Mouse (Mus musculus) limb, embryonic 14.5 days (tissue): ENCODE data around the gene Nfx1. TPM values are rescaled to one million over a fixed set of nuclear protein-coding genes. Genes with fewer than 3 reads are reported as not detected.

Source experiments
- ATAC-seq: fragments of 200-750 bp; cut with Nextera tagmentation; 2 replicates; pipeline ENCODE4 v1.8.0; 2017; ENCODE audit warnings: low read depth, moderate number of reproducible peaks, moderate TSS enrichment; ENCODE audit not compliant: low FRiP score
- DNase-seq: peaks from one replicate; pipeline ENCODE4 v3.0.0-alpha.2; 2015; ENCODE audit warnings: low spot score
- H3K27ac ChIP-seq: fragments of 300-500 bp; sonication (generic); replicated peaks from 2 replicates; pipeline ENCODE4 v1.5.1; 2014; ENCODE audit warnings: low read depth, mild to moderate bottlenecking, low read length, moderate library complexity, mixed read lengths
- H3K27me3 ChIP-seq: fragments of 300-500 bp; sonication (generic); 2 replicates; pipeline ENCODE4 v1.6.1; 2014; ENCODE audit warnings: low read length, mixed read lengths; ENCODE audit not compliant: control insufficient read depth, insufficient read depth
- H3K36me3 ChIP-seq: fragments of 300-500 bp; sonication (generic); 2 replicates; pipeline ENCODE4 v1.6.1; 2014; ENCODE audit warnings: mild to moderate bottlenecking, low read length, moderate library complexity, mixed read lengths; ENCODE audit not compliant: control insufficient read depth, insufficient read depth
- H3K4me1 ChIP-seq: fragments of 300-500 bp; sonication (generic); 2 replicates; pipeline ENCODE4 v1.6.1; 2014; ENCODE audit warnings: antibody characterized with exemption, low read length, mixed read lengths; ENCODE audit not compliant: control insufficient read depth, insufficient read depth
- H3K4me2 ChIP-seq: fragments of 300-500 bp; sonication (generic); replicated peaks from 2 replicates; pipeline ENCODE4 v1.6.1; 2014; ENCODE audit warnings: low read depth, mild to moderate bottlenecking, low read length, moderate library complexity; ENCODE audit not compliant: severe bottlenecking
- H3K4me3 ChIP-seq: fragments of 300-500 bp; sonication (generic); replicated peaks from 2 replicates; pipeline ENCODE4 v1.5.1; 2014; ENCODE audit warnings: low read length
- H3K9ac ChIP-seq: fragments of 300-500 bp; sonication (generic); 2 replicates; pipeline ENCODE4 v1.6.1; 2014; ENCODE audit warnings: mild to moderate bottlenecking, low read depth, low read length, moderate library complexity; ENCODE audit not compliant: severe bottlenecking
- H3K9me3 ChIP-seq: fragments of 300-500 bp; sonication (generic); 2 replicates; pipeline ENCODE4 v1.6.1; 2016; ENCODE audit warnings: low read length; ENCODE audit not compliant: control insufficient read depth
- POLR2A ChIP-seq: fragments of 200-500 bp; IDR thresholded peaks from 2 replicates; pipeline ENCODE4 v1.8.0; 2012; ENCODE audit warnings: inconsistent platforms, mild to moderate bottlenecking, moderate library complexity, borderline replicate concordance; ENCODE audit not compliant: insufficient read depth, insufficient read length; ENCODE audit errors: extremely low read depth
- WGBS: fragments of 180-500 bp; shearing (Covaris S2); extraction: QIAGEN DNeasy Blood & Tissue Kit; methylation state at CpG from one replicate; pipeline ENCODE4 v1.1.7; 2014; 5-methylcytosine and 5-hydroxymethylcytosine counted together
- polyA plus RNA-seq, 2 experiments: library from polyadenylated mRNA; depleted of rRNA in 1 of 2; stranded (reverse) in 1 of 2; unstranded in 1 of 2; fragments of >200 nt; fragmentation: Nextera tagmentation in 1 of 2; extraction: Ambion mirVana in 1 of 2; gene quantifications; 2 replicates each; pipeline versions ENCODE4 v1.2.1 to v1.2.3; 2012 to 2014

Nfx1 gene
- polyA plus RNA-seq, 2 experiments = 88.8 to 91.4 TPM

GRCm38 (mm10) chr4:41028272-41028671, 57.6 kb downstream of the Nfx1 start:
- ATAC-seq = no peak
- WGBS = 82% methylated on average over 4 of the region's 4 CpGs
- no peak for DNase-seq

DNA sequence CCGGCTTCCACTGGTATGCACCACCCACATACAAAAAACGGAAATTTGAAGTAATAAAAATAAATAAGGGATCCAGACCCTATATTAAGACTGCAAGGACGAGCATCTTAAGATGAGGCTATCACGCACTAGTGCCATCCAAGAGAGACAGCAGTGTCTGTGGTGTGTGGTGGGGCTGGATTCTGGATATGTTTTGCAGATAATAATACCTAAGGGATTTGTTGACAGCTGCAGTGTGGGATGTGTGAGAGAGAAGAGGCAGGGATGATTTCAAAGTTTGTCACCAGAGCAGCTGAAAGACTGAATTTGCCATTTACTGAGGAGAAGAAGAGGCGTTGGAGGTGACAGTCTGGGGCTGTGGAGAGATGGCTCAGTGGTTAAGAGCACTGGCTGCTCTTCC, 58.7 kb downstream of the Nfx1 start:
- no peak for DNase-seq
- Histone ChIP-seq H3K4me1 (no peaks in the 10 kb centered on the region), H3K27me3 (no peaks in the 10 kb centered on the region), H3K4me3 (no peak overlapping the region), H3K36me3 (peaks cover 31% of the 10 kb centered on the region), H3K9ac (no peak overlapping the region), H3K27ac (no peak overlapping the region), H3K9me3 (no peaks in the 10 kb centered on the region), H3K4me2 (no peak overlapping the region)
- no peak for ATAC-seq
- TF ChIP-seq POLR2A = no peak
- WGBS = 89% methylated on average over 5 of the region's 5 CpGs

More at GRCm38 (mm10) chr4:41028272-41028671, 57.6 kb downstream of the Nfx1 start:
- Histone ChIP-seq H3K9me3 (no peaks in the 10 kb centered on the region), H3K4me1 (no peaks in the 10 kb centered on the region), H3K27ac (no peak overlapping the region), H3K27me3 (no peaks in the 10 kb centered on the region), H3K4me2 (no peak overlapping the region), H3K9ac (no peak overlapping the region), H3K36me3 (peaks cover 42% of the 10 kb centered on the region), H3K4me3 (no peak overlapping the region)
- no peak for TF ChIP-seq POLR2A

DNA sequence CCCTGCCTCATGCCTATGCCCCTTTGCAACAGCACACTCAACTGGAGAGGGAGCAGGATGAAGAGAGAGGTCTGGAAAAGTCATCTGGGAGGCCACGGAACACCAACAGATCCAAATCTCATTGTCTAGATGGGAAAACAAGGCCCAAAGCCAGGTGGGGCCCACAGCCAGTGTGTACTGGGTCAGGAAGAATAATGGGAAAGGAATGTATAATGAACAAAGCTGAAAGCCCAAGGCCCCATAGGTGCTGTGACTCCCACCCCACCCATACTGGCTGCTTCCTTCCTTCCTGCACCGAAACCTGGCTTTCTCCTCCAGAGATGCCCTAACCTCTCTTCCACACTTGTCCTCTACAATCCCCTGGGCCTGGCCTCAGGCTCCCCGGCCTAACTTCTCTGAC, 60.5 kb downstream of the Nfx1 start:
- Histone ChIP-seq H3K36me3 (peaks cover 17% of the 10 kb centered on the region; the same call in 1 of the 2 replicates), H3K4me1 (no peaks in the 10 kb centered on the region), H3K9me3 (no peaks in the 10 kb centered on the region), H3K4me3 (no peak overlapping the region), H3K9ac (no peak overlapping the region), H3K27me3 (no peaks in the 10 kb centered on the region), H3K4me2 (no peak overlapping the region), H3K27ac (no peak overlapping the region)
- no peak for TF ChIP-seq POLR2A
- ATAC-seq (no peak), DNase-seq (no peak)
- WGBS = 68% methylated on average over 3 of the region's 3 CpGs

- Histone ChIP-seq H3K4me1 (no peaks in the 10 kb centered on the region), H3K36me3 (no peaks in the 10 kb centered on the region), H3K4me2 (no peak overlapping the region), H3K27me3 (no peaks in the 10 kb centered on the region), H3K4me3 (no peak overlapping the region), H3K9me3 (no peaks in the 10 kb centered on the region), H3K9ac (no peak overlapping the region), H3K27ac (no peak overlapping the region)
- ATAC-seq (no peak), DNase-seq (no peak)
- TF ChIP-seq POLR2A = no peak
- 51% methylated on average over 3 of the region's 3 CpGs for WGBS
Observed at GRCm38 (mm10) chr4:41037942-41038341, 67.2 kb downstream of the Nfx1 start.

- H3K4me1 ChIP-seq = no peaks in the 10 kb centered on the region
- H3K36me3 ChIP-seq = no peaks in the 10 kb centered on the region
- no peaks in the 10 kb centered on the region for H3K9me3 ChIP-seq
- no peak overlapping the region for H3K4me2 ChIP-seq
- WGBS = 61% methylated on average over 7 of the region's 7 CpGs
- ATAC-seq = no peak
- H3K27me3 ChIP-seq = no peaks in the 10 kb centered on the region
- peak; percentile 45 for DNase-seq
- no peak overlapping the region for H3K4me3 ChIP-seq
- no peak overlapping the region for H3K27ac ChIP-seq
- H3K9ac ChIP-seq = no peak overlapping the region
- TF ChIP-seq POLR2A = no peak
Observed at GRCm38 (mm10) chr4:41040983-41041382, 70.3 kb downstream of the Nfx1 start.

- H3K4me3 ChIP-seq = no peak overlapping the region
- H3K4me1 ChIP-seq = no peaks in the 10 kb centered on the region
- H3K36me3 ChIP-seq = no peaks in the 10 kb centered on the region
- no peaks in the 10 kb centered on the region for H3K27me3 ChIP-seq
- H3K9ac ChIP-seq = no peak overlapping the region
- no peaks in the 10 kb centered on the region for H3K9me3 ChIP-seq
- H3K4me2 ChIP-seq = no peak overlapping the region
- DNase-seq (no peak), ATAC-seq (no peak)
- 71% methylated on average over 12 of the region's 12 CpGs for WGBS
- no peak overlapping the region for H3K27ac ChIP-seq
- TF ChIP-seq POLR2A = no peak
Observed at GRCm38 (mm10) chr4:41042880-41043279, 72.2 kb downstream of the Nfx1 start.
